Mouse (Mus musculus): ENCODE results near the gene Btnl10. TPM values are rescaled to one million over a fixed set of nuclear protein-coding genes. Genes with fewer than 3 reads are reported as not detected.
A peak's percentile ranks its signal among the peaks of the same experiment; 100 is the strongest.
"Not testable (repeated sequence)": the region's sequence is repeated elsewhere in the genome, so short reads cannot be mapped to it uniquely, and the experiment has no call there.

Gene Btnl10
- total RNA-seq, 4 experiments from 2014 or later = not detected

DNA sequence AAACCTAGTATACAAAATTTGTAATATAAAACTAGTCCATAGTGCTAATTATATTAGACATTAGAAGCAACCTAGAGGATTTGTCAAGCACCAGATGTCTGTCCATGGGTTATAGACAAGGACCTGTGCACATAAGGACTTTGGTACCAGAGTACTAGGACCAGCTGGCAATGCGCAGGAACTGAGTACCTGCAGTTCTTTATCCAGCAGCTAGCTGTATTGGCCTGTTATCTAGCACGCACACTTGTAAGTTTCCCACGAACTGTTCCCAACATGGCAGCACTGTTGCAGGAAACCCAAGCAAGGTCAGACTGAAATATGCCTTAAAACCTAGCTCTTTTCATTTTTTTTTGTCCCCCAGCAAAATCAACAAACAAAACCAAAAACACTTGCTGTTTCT lies 12.5 kb downstream of the Btnl10 start:
- no peak for DNase-seq (ENCODE audit: low spot score in 2 of 2)

DNA sequence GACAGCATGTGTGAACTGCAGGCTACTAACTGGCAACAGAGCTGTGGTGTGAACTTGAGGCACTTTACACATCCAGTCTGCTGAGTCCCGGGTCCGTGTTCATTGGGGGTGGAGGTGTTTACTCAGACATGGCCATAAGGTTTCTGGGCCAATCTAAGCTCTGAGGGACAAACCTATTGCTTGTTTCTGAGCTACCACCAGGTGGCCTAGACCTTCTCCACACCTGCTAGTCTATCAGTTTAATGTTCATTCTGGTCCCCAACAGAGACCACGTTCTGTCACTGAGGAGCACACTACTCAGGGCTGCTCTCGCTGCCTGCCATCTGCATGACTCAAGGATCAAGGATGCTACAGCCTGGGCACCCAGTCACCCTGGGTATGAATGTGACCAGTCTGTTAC lies 13.9 kb downstream of the Btnl10 start:
- DNase-seq (ENCODE audit: low spot score in 2 of 2) = no peak

DNA sequence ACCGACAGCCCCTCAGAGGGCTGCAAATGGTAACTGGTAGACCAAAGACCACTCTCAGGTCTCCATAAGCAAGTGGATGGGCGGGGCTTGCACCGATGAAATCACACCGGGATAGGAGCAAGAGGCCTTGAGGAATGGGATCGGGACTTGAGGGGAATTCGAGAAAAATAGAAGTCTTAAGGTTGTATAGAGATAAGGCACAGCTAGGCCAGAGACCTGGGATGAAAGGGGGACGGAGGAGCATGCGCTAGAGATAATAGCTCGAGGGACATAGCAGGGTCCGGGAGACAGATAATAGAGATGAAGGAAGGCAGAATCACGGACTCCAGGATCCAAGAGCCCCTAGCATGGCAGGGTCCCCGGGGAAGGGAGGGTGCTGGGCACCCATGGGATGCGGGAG lies 20.2 kb downstream of the Btnl10 start:
- no peak for DNase-seq (ENCODE audit: low spot score in 2 of 2)

DNA sequence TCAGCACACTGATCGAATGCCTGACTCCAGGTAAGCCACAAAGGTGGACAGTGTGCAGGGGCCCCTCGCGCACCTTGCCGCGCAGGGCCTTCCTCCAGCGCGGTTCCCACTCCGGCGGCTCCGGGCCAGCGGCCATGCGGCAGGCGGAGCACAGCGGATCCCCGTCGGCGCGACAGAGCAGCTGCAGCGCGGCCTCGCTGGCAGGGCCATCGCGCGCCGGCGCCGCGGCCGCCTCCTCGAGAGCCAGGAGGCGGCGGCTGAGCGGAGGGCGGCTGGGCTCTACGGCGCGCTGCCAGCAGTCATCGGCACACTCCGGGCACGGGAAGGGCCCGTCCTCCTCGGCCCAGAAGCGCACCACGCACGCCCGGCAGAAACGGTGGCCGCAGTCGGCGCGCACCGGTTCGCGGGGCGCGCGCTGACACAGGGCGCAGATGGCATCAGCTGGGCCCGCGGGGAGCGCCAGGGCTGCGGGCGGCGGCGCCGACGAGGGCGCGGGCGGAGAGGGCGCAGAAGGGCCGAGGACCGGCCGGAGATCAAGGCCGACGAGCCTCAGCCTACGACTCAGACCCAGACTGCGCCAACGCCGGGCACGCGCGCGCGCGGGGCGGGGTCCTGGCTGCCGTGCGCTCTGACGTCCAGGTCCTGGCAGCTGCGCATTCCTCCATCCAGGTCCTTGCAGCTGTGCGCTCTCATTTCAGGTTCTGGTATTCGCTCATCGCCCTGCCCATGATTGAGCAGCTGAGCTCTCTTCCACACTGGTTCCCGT lies 20.8 kb downstream of the Btnl10 start, which contains the start of gene Rnf187:
Gene Rnf187 (minus strand): TSS at position 595 of the 766 bp plus-strand sequence.
- peak; percentile 82 to 93 for DNase-seq (ENCODE audit: low spot score in 2 of 2)

DNA sequence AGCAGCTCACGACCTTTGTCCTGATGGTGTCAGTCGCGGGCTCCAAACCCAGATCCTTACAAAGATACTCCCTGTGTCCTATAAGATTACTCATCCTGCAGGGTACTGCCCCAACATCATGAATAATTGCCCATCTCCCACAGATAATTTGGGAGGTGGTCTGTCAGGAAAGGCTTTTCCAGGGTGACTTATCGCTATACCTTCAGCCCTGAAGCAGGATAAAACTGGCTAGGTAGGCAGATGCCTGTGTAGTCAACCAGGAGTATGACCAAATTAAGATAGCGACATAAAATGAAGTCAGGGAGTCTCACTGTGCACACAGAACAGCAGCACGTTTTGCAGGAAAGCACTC lies 21.4 kb downstream of the Btnl10 start:
- no peak for DNase-seq (ENCODE audit: low spot score in 2 of 2)

DNA sequence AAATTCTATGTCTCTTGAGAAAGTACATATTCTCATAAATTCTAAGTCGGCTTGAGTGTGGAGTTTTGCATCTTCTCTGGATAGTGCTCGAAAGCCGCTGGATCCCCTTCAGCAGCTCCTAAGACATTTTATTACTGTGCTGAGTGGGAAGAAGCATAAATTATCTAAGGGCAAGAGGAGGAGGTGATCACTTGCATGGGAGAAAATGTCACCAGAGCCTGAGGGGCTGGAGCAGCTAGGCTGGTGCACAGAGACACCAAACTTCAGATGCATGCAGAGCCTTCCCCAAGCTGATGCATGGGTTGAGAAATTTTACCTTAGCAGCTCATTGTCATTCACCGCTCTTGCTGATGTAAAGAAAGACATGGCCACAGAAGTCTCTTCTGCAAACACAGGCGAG lies 26.4 kb downstream of the Btnl10 start:
- no peak for DNase-seq (ENCODE audit: low spot score in 2 of 2)

DNA sequence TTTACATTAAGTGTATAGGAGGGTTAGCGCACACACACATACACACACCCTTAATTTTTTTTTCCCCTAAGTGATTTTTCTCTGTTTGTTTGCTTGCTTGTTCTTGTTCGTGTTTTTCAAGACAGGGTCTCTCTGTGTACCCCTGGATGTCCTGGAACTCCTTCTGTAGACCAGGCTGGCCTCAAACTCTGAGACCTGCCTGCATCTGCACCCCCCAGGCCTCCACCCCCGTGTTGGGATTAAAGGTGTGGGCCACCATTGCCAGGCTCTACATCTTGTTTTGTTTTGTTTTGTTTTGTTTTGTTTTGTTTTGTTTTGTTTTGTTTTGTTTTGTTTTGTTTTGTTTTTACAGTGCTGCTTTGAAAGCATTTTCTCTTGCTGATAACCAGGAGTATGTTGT lies 29.6 kb downstream of the Btnl10 start:
- DNase-seq (ENCODE audit: low spot score in 2 of 2) = no peak

DNA sequence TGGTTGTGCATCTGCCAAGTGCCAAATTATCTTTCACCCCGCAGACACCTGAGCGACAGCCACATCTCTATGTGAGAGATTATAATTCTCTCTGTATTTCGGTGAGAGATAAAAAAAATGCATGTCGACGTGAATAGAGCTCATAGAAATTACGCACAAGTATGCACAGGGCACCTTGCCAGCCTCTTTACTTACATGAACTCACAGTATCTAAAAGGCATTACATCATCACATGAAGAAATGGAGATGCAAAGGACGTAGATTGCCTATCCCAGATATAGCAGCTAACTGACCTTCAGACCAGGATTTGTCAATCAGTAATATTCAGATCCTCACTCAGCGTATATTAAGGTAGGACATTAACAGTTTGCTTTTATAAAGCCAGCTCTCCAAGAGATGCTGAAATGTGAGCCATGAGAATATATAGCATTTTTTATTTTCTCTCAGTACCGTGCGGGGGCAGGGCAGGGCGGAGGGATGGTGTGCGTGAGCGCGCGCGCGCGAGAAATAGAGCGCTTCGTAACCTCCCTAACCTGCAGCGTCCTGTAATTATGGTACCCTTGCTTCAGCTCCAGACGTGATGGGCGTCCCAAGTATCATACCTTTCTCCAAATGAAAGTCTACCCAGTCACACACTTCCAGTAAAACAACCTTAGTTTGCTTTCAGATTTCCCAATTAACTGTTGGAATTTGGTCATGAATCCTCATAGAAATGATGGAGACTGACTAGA lies 30.3 kb downstream of the Btnl10 start:
- peak in 1 of 2 experiments; percentile 64 for DNase-seq (ENCODE audit: low spot score in 2 of 2)

DNA sequence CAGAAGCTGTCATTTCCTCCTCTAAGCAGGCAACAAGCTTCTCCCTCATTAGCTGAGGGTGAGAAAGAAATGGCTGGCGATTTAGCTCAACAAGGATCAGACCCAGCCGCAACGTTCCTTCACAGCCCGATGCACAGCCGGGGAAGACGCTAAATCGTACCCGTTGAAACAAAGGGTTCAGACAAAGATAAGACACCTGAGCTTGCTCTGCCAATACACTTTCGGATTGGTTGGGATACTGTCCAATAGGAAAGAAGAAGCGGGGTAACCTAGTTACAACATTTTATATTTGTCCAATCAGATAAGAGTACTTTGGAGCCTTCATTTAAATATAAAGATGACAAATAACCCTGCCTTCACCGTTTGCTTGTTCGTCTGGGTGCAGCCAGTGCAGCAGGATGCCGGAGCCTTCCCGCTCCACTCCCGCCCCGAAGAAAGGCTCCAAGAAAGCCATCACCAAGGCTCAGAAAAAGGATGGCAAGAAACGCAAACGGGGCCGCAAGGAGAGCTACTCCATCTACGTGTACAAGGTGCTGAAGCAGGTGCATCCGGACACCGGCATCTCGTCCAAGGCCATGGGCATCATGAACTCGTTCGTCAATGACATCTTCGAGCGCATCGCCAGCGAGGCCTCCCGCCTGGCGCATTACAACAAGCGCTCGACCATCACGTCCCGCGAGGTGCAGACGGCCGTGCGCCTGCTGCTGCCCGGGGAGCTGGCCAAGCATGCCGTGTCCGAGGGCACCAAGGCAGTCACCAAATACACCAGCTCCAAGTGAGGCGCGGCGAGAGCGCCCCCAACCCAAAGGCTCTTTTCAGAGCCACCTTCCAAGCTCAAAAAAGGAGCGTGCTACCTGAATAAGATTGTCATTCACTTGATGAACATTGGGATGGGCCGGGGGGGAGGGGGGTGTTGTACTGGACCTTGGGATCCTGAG lies 31.1 kb downstream of the Btnl10 start, which contains the start of gene Hist3h2ba:
Gene Hist3h2ba (plus strand): TSS at position 379 of the 938 bp plus-strand sequence.
- DNase-seq (ENCODE audit: low spot score in 2 of 2) = peak; percentile 79 to 80

DNA sequence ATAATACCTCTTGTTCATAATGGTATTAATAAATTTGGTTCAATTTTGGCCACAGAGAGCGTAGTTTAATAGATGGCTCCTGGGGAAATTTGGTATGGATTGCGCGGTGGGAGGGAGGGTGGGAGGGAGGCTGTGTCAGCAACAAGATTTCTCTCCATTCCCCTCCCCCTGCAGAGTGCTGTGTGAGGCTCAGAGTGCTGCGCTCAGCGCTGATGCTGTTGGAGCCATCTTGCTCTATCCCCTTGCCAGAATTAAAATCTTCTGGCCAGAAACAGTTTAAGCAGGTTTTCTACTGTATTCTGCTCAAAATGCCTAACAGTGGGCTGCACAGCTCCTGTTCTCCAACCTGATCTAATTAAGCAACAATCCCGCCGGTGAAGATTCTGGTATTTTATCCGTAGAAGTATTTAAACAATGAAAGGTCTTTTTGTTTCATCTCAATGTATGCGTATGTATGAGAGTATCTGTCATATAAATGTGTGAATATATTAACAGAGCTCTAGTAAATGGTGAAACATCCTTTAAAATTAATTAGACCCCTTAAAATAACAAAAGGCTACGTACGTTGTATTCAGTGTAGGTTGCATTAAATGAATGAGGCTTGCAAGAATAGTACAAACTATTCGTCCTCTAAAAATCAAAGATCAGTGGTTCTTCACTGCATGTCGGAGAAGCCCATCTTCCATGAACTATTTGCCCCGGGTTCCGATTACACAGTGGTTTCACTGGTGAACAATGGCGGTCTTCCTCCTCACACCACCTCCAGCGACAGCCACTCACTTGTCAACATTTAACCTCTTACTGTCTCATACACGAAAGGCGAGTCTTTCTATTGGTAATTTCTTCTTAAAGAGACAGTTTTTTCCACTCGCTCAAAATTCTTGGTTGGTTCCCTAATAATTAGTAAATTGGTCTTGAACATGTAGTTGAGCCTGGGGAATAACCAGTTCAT lies 32.0 kb downstream of the Btnl10 start:
- peak in 1 of 2 experiments; percentile 68 for DNase-seq (ENCODE audit: low spot score in 2 of 2)

DNA sequence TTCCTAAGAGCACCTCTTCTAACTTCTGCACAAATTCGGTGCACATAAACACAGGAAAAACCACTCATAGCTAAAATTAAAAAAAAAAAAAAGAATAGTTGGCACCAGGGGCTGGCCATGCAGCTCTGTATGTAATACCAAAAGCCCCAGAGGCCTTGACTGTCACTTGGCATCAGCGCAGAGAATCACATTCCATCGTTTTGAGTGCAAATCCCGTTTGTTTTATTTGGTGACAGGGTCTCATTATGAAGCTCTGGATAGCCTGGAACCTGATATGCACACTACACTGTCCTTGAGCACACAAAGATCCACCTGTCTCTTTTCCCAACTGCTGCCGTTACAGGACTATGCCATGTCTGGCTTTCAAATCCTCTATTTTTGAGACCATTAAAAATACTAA lies 33.5 kb downstream of the Btnl10 start:
- DNase-seq (ENCODE audit: low spot score in 2 of 2) = no peak

DNA sequence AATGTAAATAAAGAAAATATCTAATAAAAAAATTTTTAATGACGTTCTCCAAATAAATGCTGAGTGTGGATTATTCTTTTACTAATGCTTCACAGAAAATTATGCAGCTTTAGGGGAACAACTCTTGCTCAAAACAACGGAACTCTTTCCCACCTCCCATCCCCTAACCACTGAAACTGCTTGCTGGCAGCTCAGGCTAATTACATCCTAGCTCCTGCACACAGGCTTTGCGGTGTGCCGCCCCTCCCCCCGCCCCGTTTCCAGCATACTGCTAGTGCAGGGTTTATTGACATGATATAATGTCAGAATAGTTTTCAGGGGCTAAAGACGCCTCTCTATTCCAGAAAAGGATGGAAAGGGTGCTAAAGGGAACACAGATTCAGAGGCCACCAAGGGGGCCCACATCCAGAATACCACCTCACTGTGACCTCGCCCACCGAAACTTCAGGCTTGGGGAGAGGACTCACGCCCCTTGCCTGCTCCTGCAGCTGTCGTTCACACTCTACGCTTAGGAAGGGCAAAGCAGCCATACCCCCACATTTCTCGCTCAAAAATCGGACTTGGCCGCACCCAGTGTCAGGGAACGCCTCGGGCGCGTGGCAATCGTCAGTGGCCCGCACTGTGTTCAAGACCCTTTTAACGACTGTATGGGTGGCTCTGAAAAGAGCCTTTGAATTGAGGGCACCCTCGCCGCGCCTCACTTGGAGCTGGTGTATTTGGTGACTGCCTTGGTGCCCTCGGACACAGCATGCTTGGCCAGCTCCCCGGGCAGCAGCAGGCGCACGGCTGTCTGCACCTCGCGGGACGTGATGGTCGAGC lies 35.9 kb downstream of the Btnl10 start:
- DNase-seq (ENCODE audit: low spot score in 2 of 2) = no peak

DNA sequence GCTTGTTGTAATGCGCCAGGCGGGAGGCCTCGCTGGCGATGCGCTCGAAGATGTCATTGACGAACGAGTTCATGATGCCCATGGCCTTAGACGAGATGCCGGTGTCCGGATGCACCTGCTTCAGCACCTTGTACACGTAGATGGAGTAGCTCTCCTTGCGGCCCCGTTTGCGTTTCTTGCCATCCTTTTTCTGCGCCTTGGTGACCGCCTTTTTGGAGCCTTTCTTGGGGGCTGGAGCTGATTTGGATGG lies 36.4 kb downstream of the Btnl10 start:
- not testable (repeated sequence) for DNase-seq (ENCODE audit: low spot score in 2 of 2)

DNA sequence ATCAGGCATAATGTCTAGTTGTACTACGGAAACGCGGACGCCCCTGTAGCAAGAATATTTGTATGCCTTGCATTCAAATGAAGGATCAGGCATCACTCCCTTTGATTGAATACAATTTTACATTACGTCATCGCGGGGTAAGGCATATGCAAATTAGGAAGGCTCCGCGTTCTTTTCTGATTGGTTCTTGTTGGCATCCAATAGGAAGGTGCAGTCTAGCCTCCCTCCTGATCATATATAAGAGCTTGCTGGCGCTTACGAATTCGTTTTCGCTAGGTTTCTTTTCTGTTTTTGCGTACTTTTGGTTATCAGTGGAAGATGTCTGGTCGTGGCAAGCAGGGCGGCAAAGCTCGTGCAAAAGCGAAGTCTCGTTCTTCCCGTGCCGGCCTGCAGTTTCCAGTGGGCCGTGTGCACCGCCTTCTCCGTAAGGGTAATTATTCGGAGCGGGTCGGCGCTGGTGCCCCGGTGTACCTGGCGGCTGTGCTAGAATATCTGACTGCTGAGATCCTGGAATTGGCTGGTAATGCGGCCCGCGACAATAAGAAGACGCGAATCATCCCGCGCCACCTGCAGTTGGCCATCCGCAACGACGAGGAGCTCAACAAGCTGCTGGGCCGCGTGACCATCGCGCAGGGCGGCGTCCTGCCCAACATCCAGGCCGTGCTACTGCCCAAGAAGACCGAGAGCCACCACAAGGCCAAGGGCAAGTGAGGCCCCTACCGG lies 36.9 kb downstream of the Btnl10 start, which contains the start of the genes Hist3h2a and Trim17:
Gene Hist3h2a (plus strand): TSS at position 266 of the 723 bp plus-strand sequence.
Gene Trim17 (plus strand): TSS at position 266 of the 723 bp plus-strand sequence.
- peak; percentile 87 to 96 for DNase-seq (ENCODE audit: low spot score in 2 of 2)

DNA sequence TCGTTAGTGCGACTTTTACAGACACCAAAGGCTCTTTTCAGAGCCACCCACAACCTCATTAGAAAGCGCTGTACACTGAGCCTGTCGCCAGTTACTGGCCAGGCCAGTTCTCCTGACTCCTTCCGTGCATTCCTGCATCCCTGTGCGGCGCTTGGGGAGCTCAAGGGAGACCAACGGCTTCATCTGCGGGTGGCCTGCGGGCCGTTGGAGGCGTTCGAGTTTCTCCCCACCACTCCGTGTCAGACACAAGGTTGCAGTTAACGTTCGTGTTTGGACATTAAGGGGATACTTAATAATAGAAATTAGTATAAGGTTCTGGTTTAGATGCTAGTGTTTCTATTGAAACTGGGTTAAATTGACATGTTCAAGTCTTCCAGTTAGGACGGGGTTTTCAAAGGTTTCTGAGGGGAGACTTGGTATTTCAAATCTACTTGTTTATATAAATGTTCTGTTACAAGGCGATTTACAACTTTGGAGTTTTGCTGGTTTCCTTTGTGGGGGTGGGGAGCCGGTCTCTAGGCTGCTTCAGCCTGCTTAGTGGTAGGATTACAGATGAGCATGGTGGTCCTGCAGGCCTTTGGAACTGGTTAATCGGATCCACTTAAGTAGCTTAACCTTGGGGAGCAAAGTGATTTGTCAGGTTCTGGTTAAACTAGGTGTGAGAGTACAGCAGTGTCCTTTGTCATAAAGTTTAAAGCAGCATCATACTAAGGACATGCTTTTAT lies 37.6 kb downstream of the Btnl10 start:
- DNase-seq (ENCODE audit: low spot score in 2 of 2) = no peak

DNA sequence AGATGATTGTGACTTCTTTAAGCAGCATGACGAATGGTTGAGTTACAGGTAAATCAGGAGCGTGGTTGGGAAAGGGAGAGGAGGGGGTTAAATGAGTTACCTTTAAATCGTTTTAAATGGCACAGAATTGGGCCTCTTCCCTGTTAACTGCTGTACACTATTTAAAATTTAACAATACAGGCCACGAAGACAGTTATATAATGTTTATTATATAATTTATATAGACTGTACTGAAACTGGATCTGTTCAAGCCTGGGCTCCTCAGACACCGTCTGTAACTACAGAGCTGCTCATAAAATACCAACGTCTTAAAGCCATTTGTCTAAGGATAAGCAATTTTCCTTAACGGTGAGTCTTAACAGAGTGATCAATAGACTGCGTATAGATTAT lies 38.2 kb downstream of the Btnl10 start:
- no peak for DNase-seq (ENCODE audit: low spot score in 2 of 2)

DNA sequence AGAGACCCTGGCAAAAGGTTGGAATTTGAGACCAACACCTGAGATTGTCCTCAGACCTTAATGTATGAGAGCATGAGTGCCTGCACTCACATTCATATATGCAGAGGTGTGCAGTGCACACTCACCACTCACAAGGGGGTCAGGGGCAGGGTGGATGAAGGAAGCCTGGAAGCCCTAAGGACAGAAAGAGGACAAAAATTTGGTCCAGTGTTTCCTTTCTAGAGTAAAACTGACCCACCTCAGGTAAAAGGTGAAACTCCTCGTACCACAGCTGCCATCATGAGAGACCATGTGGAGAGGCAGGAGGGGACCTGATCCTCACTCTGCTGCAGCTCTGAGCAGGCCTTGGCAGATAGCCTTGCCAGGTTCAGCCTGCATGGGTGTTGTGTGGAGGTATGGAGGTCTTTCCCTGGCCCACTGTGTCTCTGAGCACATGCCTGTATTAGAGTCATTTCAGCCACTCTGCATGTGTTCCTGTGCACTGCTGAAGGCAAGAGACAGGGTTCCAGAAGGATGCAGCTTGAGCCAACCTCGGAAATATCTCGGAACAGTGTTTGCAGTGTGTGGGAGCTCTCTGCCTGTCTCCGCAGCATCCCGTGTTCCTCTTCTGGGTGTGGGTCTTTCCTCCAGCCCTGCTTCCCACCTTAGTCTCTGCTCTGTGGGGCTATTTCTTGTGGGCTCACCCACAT lies 39.7 kb downstream of the Btnl10 start:
- DNase-seq (ENCODE audit: low spot score in 2 of 2) = no peak

DNA sequence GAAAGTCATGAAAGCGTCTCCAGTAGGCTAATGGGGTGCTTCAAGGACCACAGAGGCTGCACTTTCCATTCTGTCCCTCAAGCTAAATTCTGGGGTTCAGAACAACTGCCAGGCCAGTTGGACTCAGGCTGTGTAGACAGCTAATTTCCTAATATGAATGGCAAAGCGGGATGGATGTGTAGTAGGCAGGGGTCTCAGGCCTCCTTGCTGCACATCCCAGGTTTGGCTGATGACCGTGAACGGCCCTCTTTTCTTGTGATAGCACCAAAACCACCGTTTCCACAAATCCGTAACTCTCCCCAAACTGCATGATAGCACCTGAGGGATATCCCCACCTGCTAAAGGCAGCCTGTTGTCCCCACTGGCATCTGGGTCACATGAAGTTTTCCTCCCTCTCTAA lies 40.8 kb downstream of the Btnl10 start:
- DNase-seq (ENCODE audit: low spot score in 2 of 2) = no peak
